Mouse (Mus musculus) megakaryocyte progenitor cell, adult 5-6 weeks (primary cell): ENCODE results near the gene Psmc3ip. TPM values are rescaled to one million over a fixed set of nuclear protein-coding genes. Genes with fewer than 3 reads are reported as not detected.
A peak's percentile ranks its signal among the peaks of the same experiment; 100 is the strongest.

Experiments used
- ATAC-seq: replicated peaks from 2 replicates; pipeline ENCODE4 v1.8.0; 2016; ENCODE audit warnings: mild to moderate bottlenecking, moderate TSS enrichment, inconsistent platforms; ENCODE audit not compliant: poor library complexity
- total RNA-seq, 2 experiments: library from RNA; stranded (forward) in 1 of 2; stranded (reverse) in 1 of 2; fragments of 157-497, 149-512 nt in 1 of 2; fragments of 200-1000 nt in 1 of 2; gene quantifications; 2 replicates each; pipeline versions ENCODE4 v1.2.3 to v1.2.4; 2015 to 2017

Gene Psmc3ip
- total RNA-seq, 2 experiments from 2014 or later: 32.7 to 67.8 TPM

DNA sequence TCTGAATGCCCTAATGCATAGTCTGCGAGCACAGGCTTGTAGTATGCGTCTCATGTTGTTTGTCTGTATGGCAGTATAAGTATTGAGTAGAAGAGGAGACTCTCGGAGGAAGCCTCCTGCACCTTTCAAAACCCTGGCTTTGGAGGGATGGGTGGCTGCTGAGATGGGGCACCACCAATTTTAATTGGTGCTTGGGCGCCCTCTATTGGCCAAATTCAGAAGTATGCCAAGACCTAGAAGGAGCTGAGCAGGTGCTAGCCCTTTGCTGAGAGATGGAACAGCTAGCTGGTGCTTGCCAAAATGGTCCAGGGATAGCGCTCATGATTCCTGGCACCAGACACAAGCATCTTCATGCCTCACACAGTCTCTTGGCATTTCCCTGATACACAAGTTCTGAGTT, 37.4 kb downstream of the Psmc3ip start:
- peak; percentile 74 for ATAC-seq

GRCm38 (mm10) chr11:101056885-101057284, 38.4 kb downstream of the Psmc3ip start:
- no peak for ATAC-seq

DNA sequence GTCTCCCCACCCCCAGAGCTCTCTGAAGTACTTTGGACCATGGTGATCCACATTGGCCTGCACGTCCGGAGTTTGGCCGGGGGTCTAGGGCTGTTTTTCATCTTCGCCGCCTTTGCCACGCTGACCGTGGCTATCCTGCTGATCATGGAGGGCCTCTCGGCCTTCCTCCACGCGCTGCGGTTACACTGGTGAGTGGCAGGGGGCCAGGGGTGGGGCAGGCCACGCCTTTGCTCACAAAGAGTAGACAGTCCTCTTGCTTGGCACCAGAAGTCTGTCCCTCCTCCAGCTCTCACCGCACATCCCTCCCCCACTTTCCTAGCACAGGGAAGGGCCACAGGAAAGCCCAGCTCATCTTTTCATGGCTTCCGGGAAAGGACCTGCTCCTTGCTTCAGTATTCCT, 39.8 kb downstream of the Psmc3ip start:
- ATAC-seq: 0 out of 2 replicates have a peak, but pooled peaks have one; percentile 32

DNA sequence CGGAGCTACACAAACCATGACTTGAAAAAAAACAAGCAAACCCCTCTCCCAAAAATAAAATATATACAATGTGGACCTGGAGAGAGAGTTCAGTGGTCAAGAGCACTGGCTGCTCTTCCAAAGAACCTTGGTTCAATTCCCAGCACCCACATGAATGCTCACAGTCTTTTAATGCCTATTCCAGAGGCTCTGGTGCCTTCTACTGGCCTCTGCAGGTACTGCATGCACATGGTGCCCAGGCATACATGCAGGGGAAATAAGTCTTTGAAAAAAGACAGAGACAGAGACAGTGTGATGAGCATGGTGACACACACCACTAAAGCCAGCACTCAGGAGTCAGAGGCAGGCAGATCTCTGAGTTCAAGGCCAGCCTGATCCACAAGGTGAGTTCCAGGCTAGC, 41.3 kb downstream of the Psmc3ip start:
- no peak for ATAC-seq

GRCm38 (mm10) chr11:101052751-101053473, 42.3 kb downstream of the Psmc3ip start:
- peak; percentile 43; the same call in 1 of the 2 replicates for ATAC-seq

DNA sequence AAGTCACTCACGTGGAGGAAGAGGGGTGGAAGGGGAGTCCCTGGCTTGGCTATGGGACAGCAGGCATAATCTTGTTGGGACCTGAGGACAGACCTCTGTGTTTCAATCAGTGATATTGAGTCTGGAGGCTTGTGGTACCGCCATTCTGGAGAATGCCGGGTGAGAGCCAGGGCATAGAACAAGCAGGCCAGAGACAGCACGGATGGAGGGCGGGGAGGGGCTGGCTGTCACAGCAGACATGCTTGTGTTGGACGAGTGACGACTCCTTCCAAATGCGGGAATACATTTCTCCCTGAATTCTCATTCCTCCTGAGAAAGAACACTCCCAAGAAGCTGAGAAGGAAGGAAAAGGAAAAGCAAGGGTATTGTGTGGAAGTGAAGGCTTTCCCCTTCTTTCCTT, 43.6 kb downstream of the Psmc3ip start:
- no peak for ATAC-seq

- ATAC-seq: no peak
Observed at GRCm38 (mm10) chr11:101051051-101051493, 44.2 kb downstream of the Psmc3ip start.

GRCm38 (mm10) chr11:101050359-101050758, 44.9 kb downstream of the Psmc3ip start:
- no peak for ATAC-seq

DNA sequence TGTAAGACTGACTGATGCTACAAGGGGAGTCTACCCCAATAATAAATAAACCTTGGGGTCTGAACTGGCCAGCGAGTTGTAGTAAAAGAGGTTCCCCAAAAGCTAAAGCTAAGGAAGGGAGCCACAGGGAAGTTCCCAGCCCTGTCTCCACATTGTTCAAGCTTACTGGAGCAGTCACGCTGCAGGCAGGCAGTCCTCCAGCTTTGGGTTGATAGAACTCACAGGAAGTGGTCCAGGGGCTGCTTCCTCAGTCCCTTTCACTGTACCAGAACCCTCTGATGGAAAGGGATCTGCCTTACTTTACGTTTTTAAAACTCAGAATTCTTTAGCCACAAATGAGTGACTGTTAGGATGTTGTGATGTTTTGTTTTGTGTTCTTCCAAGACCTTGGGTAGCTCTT, 47.7 kb downstream of the Psmc3ip start:
- ATAC-seq: no peak

DNA sequence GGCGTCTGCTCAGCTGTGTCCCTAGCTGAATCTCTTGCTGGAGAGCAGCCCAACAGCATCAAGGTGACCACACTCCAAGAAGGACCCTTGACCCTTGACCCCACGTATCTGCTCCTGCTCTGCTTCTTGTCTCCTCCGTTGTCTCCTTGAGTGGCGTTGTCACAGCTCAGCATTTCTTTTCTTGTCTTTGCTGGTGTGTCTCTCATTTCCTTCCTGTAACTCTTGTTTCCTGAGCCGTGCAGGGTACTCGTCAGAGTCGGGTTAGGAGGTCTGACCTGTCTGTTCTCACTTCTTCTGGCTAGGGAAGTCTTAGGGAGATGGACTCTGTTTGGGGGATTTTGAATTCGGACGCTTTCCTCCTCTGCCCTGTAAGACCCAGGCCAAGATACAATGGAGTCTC, 48.8 kb downstream of the Psmc3ip start:
- ATAC-seq: no peak

- ATAC-seq: no peak
Observed at GRCm38 (mm10) chr11:101045826-101046225, 49.4 kb downstream of the Psmc3ip start.

Other genes starting within 250 kb of the Psmc3ip start
- gene Stat5b, start 244.7 kb downstream of the Psmc3ip start, total RNA-seq (2015): 31.1 and 32.2 TPM in 2 replicates
- 29.4 and 37.2 TPM in 2 replicates for gene Stat5b, start 244.7 kb downstream of the Psmc3ip start, total RNA-seq (2017)
- gene Stat5a, start 236.1 kb downstream of the Psmc3ip start, total RNA-seq (2015): 25.3 and 31.0 TPM in 2 replicates
- 31.5 and 32.4 TPM in 2 replicates for gene Stat5a, start 236.1 kb downstream of the Psmc3ip start, total RNA-seq (2017)
- gene Stat3, start 155.9 kb downstream of the Psmc3ip start, total RNA-seq (2015): 38.3 and 38.6 TPM in 2 replicates
- gene Stat3, start 155.9 kb downstream of the Psmc3ip start, total RNA-seq (2017): 78.6 and 85.3 TPM in 2 replicates
- gene Cavin1, start 124.5 kb downstream of the Psmc3ip start, total RNA-seq (2015): 0.51 and 1.7 TPM in 2 replicates
- gene Cavin1, start 124.5 kb downstream of the Psmc3ip start, total RNA-seq (2017): 1.4 and 2.5 TPM in 2 replicates
- 21.4 and 35.3 TPM in 2 replicates for gene Atp6v0a1, start 86.0 kb downstream of the Psmc3ip start, total RNA-seq (2015)
- gene Atp6v0a1, start 86.0 kb downstream of the Psmc3ip start, total RNA-seq (2017): 38.1 and 50.1 TPM in 2 replicates
- gene Naglu, start 25.4 kb downstream of the Psmc3ip start, total RNA-seq (2015): 6.0 and 8.4 TPM in 2 replicates
- gene Naglu, start 25.4 kb downstream of the Psmc3ip start, total RNA-seq (2017): 9.9 and 12.0 TPM in 2 replicates
- gene Hsd17b1, start 17.0 kb downstream of the Psmc3ip start, total RNA-seq (2015): 6.0 and 9.8 TPM in 2 replicates
- gene Hsd17b1, start 17.0 kb downstream of the Psmc3ip start, total RNA-seq (2017): 3.2 and 5.2 TPM in 2 replicates
- 19.8 and 28.1 TPM in 2 replicates for gene Coasy, start 12.9 kb downstream of the Psmc3ip start, total RNA-seq (2015)
- gene Coasy, start 12.9 kb downstream of the Psmc3ip start, total RNA-seq (2017): 28.0 and 31.7 TPM in 2 replicates
- 76.4 and 83.6 TPM in 2 replicates for gene Mlx, start 8.2 kb downstream of the Psmc3ip start, total RNA-seq (2015)
- gene Mlx, start 8.2 kb downstream of the Psmc3ip start, total RNA-seq (2017): 84.7 and 90.0 TPM in 2 replicates
- gene Retreg3, start 24.5 kb upstream of the Psmc3ip start, total RNA-seq (2015): 7.3 and 8.1 TPM in 2 replicates
- gene Retreg3, start 24.5 kb upstream of the Psmc3ip start, total RNA-seq (2017): 24.0 and 25.7 TPM in 2 replicates
- 20.7 and 21.2 TPM in 2 replicates for gene Tubg1, start 24.5 kb upstream of the Psmc3ip start, total RNA-seq (2015)
- gene Tubg1, start 24.5 kb upstream of the Psmc3ip start, total RNA-seq (2017): 41.4 and 43.3 TPM in 2 replicates
- not detected in 2 replicates for gene Tubg2, start 60.5 kb upstream of the Psmc3ip start, total RNA-seq (2015)
- gene Tubg2, start 60.5 kb upstream of the Psmc3ip start, total RNA-seq (2017): not detected in 2 replicates
- 0.51 and 0.77 TPM in 2 replicates for gene Cntnap1, start 75.1 kb upstream of the Psmc3ip start, total RNA-seq (2015)
- 0.34 and 0.87 TPM in 2 replicates for gene Cntnap1, start 75.1 kb upstream of the Psmc3ip start, total RNA-seq (2017)
- gene Plekhh3, start 75.9 kb upstream of the Psmc3ip start, total RNA-seq (2015): 0.66 TPM in 1 of 2 replicates, not detected in the other
- 0.14 and 1.0 TPM in 2 replicates for gene Plekhh3, start 75.9 kb upstream of the Psmc3ip start, total RNA-seq (2017)
- gene Ccr10, start 80.0 kb upstream of the Psmc3ip start, total RNA-seq (2015): not detected in 2 replicates
- 0.41 TPM in 1 of 2 replicates, not detected in the other for gene Ccr10, start 80.0 kb upstream of the Psmc3ip start, total RNA-seq (2017)
- 13.8 and 15.8 TPM in 2 replicates for gene Ezh1, start 131.0 kb upstream of the Psmc3ip start, total RNA-seq (2015)
- gene Ezh1, start 131.0 kb upstream of the Psmc3ip start, total RNA-seq (2017): 13.2 and 15.8 TPM in 2 replicates
- 0.88 TPM in 1 of 2 replicates, not detected in the other for gene Ramp2, start 150.6 kb upstream of the Psmc3ip start, total RNA-seq (2015)
- gene Ramp2, start 150.6 kb upstream of the Psmc3ip start, total RNA-seq (2017): 1.9 TPM in 1 of 2 replicates, not detected in the other
- gene Vps25, start 158.3 kb upstream of the Psmc3ip start, total RNA-seq (2015): 261 and 263 TPM in 2 replicates
- 70.4 and 86.9 TPM in 2 replicates for gene Vps25, start 158.3 kb upstream of the Psmc3ip start, total RNA-seq (2017)
- not detected in 2 replicates for gene Wnk4, start 165.1 kb upstream of the Psmc3ip start, total RNA-seq (2015)
- not detected in 2 replicates for gene Wnk4, start 165.1 kb upstream of the Psmc3ip start, total RNA-seq (2017)
- gene Cntd1, start 183.6 kb upstream of the Psmc3ip start, total RNA-seq (2015): 1.1 and 2.0 TPM in 2 replicates
- 1.2 and 1.3 TPM in 2 replicates for gene Cntd1, start 183.6 kb upstream of the Psmc3ip start, total RNA-seq (2017)
- 74.0 and 91.0 TPM in 2 replicates for gene Coa3, start 183.7 kb upstream of the Psmc3ip start, total RNA-seq (2015)
- 43.7 and 47.8 TPM in 2 replicates for gene Coa3, start 183.7 kb upstream of the Psmc3ip start, total RNA-seq (2017)
- 49.8 and 61.2 TPM in 2 replicates for gene Becn1, start 206.8 kb upstream of the Psmc3ip start, total RNA-seq (2015)
- 161 and 166 TPM in 2 replicates for gene Becn1, start 206.8 kb upstream of the Psmc3ip start, total RNA-seq (2017)
- 208 and 220 TPM in 2 replicates for gene Psme3, start 220.8 kb upstream of the Psmc3ip start, total RNA-seq (2015)
- gene Psme3, start 220.8 kb upstream of the Psmc3ip start, total RNA-seq (2017): 116 and 120 TPM in 2 replicates
- gene Aoc2, start 229.6 kb upstream of the Psmc3ip start, total RNA-seq (2015): 1.5 and 2.0 TPM in 2 replicates
- gene Aoc2, start 229.6 kb upstream of the Psmc3ip start, total RNA-seq (2017): 0.75 and 1.6 TPM in 2 replicates
- gene Aoc3, start 235.2 kb upstream of the Psmc3ip start, total RNA-seq (2015): 0.15 and 0.29 TPM in 2 replicates
- gene Aoc3, start 235.2 kb upstream of the Psmc3ip start, total RNA-seq (2017): not detected in 2 replicates